Mouse (Mus musculus): ENCODE measurements at regions not wholly inside any gene's neighbourhood (a gene's known extent, or its start where the extent isn't known, plus 50 kb on each side); places are given as distances from the start of the nearest gene placed in this dataset.

- no peak for TF ChIP-seq EP300 (IDR thresholded peaks at IDR 0.05; ENCODE audit: insufficient read depth, low read depth, low read length)
- no peak for TF ChIP-seq CTCF (IDR thresholded peaks at IDR 0.05)
- TF ChIP-seq POLR2A (IDR thresholded peaks at IDR 0.05; ENCODE audit: insufficient read depth, low read depth, low read length), result no peak
Measured at GRCm38 (mm10) chr17:45896142-45896921, 135.8 kb downstream of the Vegfa start.
